Mouse (Mus musculus) lung, postnatal 0 days (tissue): ENCODE data around the gene Eci1.

Experiments used
- CTCF ChIP-seq: IDR thresholded peaks from 2 replicates; pipeline ENCODE4 v1.5.1; 2016; ENCODE audit warnings: antibody characterized with exemption, mild to moderate bottlenecking
- EP300 ChIP-seq: IDR thresholded peaks from 2 replicates; pipeline ENCODE4 v1.6.1; 2016; ENCODE audit warnings: antibody characterized with exemption, mild to moderate bottlenecking, control low read depth

GRCm38 (mm10) chr17:24488662-24489264, 62.3 kb downstream of the Eci1 start:
- TF ChIP-seq EP300 (no peak), CTCF (no peak)
